Comparison of ENCODE assay signal across 14 mouse cellular contexts in the genomic region with DNA sequence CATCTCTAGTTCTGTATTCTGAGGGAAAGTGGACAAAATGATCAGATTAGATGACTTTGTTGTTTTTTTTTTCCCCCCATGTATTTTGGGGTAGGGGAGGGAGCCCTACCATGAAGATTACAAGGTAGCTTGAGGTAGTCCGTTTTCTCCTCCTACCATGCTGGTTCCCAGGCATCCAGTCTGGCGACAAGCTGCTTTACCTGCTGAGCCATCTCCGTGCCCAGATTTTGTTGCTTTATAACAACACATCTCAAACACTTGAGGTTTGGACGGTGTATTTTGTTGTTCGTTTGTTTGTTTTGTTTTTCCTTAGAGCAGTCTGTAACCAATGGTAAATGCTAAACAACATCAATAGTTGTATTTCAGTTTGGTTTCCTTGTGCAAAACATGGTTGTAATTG.
"Had no signal": no experiment of that assay in that cellular context is flagged by ENCODE, and none has a peak within 500 bp of the region (broad histone marks: within the 10 kb centered on the region; RNA-seq: fewer than 3 reads in every experiment).

No protein-coding gene starts in this region.

- DNase-seq: gastrocnemius, adult 2 months; gastrocnemius, postnatal 10 days; gastrocnemius, postnatal 25 days; heart, adult 2 months; heart, postnatal 14 days; heart, postnatal 4 days; kidney, adult 18-20 months; kidney, adult 8-10 months; kidney, postnatal 10 days; kidney, postnatal 25 days; kidney, postnatal 4 days; liver; liver, embryonic 13.5 days; liver, postnatal 0 days had no signal
